Mouse (Mus musculus): ENCODE measurements around the gene Casp2. TPM values are rescaled to one million over a fixed set of nuclear protein-coding genes. Genes with fewer than 3 reads are reported as not detected.
A peak's percentile ranks its signal among the peaks of the same experiment; 100 is the strongest.

Gene Casp2
- 47.2 and 58.2 TPM in 2 replicates for polyA plus RNA-seq (2015; fragmentation: Nextera tagmentation; extraction: Ambion mirVana)

DNA sequence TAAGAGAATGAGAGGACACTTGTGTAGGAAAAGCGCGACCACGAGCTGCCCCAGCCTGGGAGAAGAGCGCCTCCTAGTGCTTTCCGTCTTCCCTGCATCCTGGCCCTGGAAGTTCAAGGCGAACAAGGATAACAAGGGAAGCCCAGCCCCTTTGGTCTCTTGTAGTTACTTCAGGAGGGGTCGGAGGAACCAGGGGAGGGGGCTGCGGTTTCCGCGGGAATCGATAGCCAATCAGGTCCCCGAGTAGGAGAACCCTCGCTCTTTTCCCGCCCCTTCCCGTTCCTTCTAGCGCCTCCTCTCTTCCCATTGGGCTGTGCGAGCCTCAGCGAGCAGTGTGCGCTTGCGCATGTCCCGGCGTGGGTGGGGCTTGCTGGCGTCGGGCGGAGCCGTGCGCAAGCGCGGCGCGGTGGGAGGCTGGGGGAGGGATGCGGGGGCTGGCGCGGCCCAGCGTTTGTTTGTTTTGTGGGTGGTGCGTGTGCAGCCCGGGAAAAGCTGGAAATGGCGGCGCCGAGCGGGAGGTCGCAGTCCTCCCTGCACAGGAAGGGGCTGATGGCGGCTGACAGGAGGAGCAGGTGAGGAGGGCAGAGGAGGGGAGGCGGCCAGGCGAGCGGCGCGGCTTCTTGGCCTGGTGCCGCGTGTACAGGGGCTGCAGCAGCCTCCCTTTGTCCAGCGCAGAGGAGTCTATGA is at the start of gene Casp2:
Casp2 (plus strand) TSS at position 360 of the 687 bp plus-strand sequence.
- H3K9me3 ChIP-seq (replicated peaks; ENCODE audit: control insufficient read depth, low read length): no peaks in the 10 kb centered on the region

GRCm38 (mm10) chr6:42215028-42215427 is 49.8 kb upstream of the Casp2 start, which contains the start of gene Tas2r144:
Gene Tas2r144 (plus strand): TSS chr6:42215328.
- Histone ChIP-seq H3K9ac (ENCODE audit: low read length) (no peak within 1 kb of the TSS), H3K27ac (ENCODE audit: low read length) (no peak within 1 kb of the TSS), H3K27me3 (ENCODE audit: control insufficient read depth, insufficient read depth, low read length) (no peaks in the 10 kb centered on the region), H3K4me1 (ENCODE audit: control insufficient read depth, insufficient read depth, low read length) (no peaks in the 10 kb centered on the region), H3K4me3 (replicated peaks; ENCODE audit: low read length) (no peak within 1 kb of the TSS), H3K9me3 (replicated peaks; ENCODE audit: control insufficient read depth, low read length) (no peaks in the 10 kb centered on the region), H3K36me3 (ENCODE audit: control insufficient read depth, insufficient read depth, low read length) (no peaks in the 10 kb centered on the region), H3K4me2 (ENCODE audit: low read depth, low read length) (no peak within 1 kb of the TSS)
- ATAC-seq (ENCODE audit: insufficient read depth, low FRiP score): no peak
- 83% methylated on average over 2 of the region's 2 CpGs for WGBS

More for the DNA sequence above, at the start of gene Casp2:
- under 1% methylated on average over 51 of the region's 51 CpGs for WGBS
- peaks cover 14% of the 10 kb centered on the region; the same call in 1 of the 2 replicates for H3K4me1 ChIP-seq (ENCODE audit: control insufficient read depth, insufficient read depth, low read length)
- peaks cover 1% of the 10 kb centered on the region; the same call in 1 of the 2 replicates for H3K36me3 ChIP-seq (ENCODE audit: control insufficient read depth, insufficient read depth, low read length)
- ATAC-seq (ENCODE audit: insufficient read depth, low FRiP score): peak; percentile 99
- H3K27ac ChIP-seq (ENCODE audit: low read length): peak within 1 kb of the TSS; percentile 95
- H3K27me3 ChIP-seq (ENCODE audit: control insufficient read depth, insufficient read depth, low read length): no peaks in the 10 kb centered on the region
- H3K9ac ChIP-seq (ENCODE audit: low read length): peak within 1 kb of the TSS; percentile 95
- peak within 1 kb of the TSS; percentile 93 for H3K4me2 ChIP-seq (ENCODE audit: low read depth, low read length)
- peak within 1 kb of the TSS; percentile 79 for H3K4me3 ChIP-seq (replicated peaks; ENCODE audit: low read length)

- Histone ChIP-seq H3K4me3 (replicated peaks; ENCODE audit: low read length) (no peak overlapping the region), H3K9ac (ENCODE audit: low read length) (no peak overlapping the region), H3K36me3 (ENCODE audit: control insufficient read depth, insufficient read depth, low read length) (no peaks in the 10 kb centered on the region), H3K27me3 (ENCODE audit: control insufficient read depth, insufficient read depth, low read length) (no peaks in the 10 kb centered on the region), H3K9me3 (replicated peaks; ENCODE audit: control insufficient read depth, low read length) (no peaks in the 10 kb centered on the region), H3K4me1 (ENCODE audit: control insufficient read depth, insufficient read depth, low read length) (no peaks in the 10 kb centered on the region), H3K27ac (ENCODE audit: low read length) (no peak overlapping the region), H3K4me2 (ENCODE audit: low read depth, low read length) (no peak overlapping the region)
- ATAC-seq (ENCODE audit: insufficient read depth, low FRiP score): no peak
- 53% methylated on average over 3 of the region's 3 CpGs for WGBS
Measured at GRCm38 (mm10) chr6:42222286-42222685, 42.5 kb upstream of the Casp2 start.

DNA sequence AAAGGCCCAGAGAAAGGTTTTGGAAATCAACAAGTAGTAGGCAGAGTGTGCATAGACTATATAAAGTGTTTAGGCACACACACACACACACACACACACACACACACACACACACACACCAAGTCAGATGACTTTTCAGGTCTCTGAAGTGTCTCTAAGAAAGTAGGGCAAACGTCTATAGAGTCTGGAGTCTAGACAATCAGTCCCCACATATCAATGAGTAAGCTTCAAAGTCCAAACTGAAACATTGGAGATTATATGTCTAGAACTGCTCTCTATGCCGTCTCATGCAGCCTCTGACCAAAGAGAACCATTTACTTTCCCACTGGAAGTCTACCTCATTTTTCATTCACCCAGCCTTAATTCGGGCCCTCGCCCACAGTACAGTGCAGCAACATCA is 39.7 kb upstream of the Casp2 start:
- no peaks in the 10 kb centered on the region for H3K4me1 ChIP-seq (ENCODE audit: control insufficient read depth, insufficient read depth, low read length)
- 61% methylated on average over 4 of the region's 4 CpGs for WGBS
- no peak overlapping the region for H3K9ac ChIP-seq (ENCODE audit: low read length)
- H3K9me3 ChIP-seq (replicated peaks; ENCODE audit: control insufficient read depth, low read length): no peaks in the 10 kb centered on the region
- no peaks in the 10 kb centered on the region for H3K27me3 ChIP-seq (ENCODE audit: control insufficient read depth, insufficient read depth, low read length)
- no peak overlapping the region for H3K4me3 ChIP-seq (replicated peaks; ENCODE audit: low read length)
- no peak for ATAC-seq (ENCODE audit: insufficient read depth, low FRiP score)
- no peak overlapping the region for H3K27ac ChIP-seq (ENCODE audit: low read length)
- H3K36me3 ChIP-seq (ENCODE audit: control insufficient read depth, insufficient read depth, low read length): no peaks in the 10 kb centered on the region
- no peak overlapping the region for H3K4me2 ChIP-seq (ENCODE audit: low read depth, low read length)

DNA sequence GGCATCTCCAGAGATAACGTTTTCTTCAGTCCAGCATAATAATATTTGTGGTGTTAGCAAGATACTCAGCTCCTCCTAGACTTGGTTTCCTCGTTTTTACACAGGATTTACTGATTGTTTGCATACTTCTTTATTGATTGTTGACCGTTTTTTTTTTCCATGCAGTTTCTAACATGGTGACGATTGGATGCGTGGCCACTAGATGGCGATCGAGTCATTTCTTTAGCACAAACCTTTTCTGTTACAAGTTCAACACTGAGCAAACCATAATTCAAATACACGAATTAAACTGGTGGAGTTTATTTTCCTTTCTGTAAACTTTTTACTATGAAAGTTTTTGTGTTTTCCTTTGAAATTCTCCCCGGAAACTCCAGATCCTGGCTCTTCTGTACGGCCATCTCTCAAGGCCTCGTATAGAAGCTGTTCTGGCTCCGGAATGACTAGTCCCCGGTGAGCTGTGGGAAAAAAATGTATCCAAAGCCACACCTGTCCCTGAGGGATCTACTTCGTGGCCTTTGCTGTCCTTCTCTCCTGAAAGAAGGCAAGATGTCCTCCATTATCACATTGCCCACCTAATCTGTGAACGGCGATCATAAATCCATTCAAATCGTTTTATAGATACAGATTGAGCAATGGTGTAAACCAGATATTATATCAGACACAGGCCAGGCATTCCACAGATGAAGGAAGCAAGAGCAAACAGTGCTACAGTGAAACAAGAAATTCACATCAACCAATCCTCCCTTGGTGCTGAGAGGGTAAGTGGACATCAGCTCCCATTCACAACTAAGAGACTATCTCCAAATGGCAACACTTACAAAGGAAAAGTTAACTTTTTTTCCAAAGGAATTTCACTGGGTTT is 37.3 kb upstream of the Casp2 start:
- ATAC-seq (ENCODE audit: insufficient read depth, low FRiP score): no peak
- H3K4me1 ChIP-seq (ENCODE audit: control insufficient read depth, insufficient read depth, low read length): no peaks in the 10 kb centered on the region
- H3K27ac ChIP-seq (ENCODE audit: low read length): no peak overlapping the region
- no peaks in the 10 kb centered on the region for H3K36me3 ChIP-seq (ENCODE audit: control insufficient read depth, insufficient read depth, low read length)
- H3K4me3 ChIP-seq (replicated peaks; ENCODE audit: low read length): no peak overlapping the region
- WGBS: 29% methylated on average over 17 of the region's 17 CpGs
- no peaks in the 10 kb centered on the region for H3K27me3 ChIP-seq (ENCODE audit: control insufficient read depth, insufficient read depth, low read length)
- H3K9ac ChIP-seq (ENCODE audit: low read length): no peak overlapping the region
- H3K9me3 ChIP-seq (replicated peaks; ENCODE audit: control insufficient read depth, low read length): no peaks in the 10 kb centered on the region
- H3K4me2 ChIP-seq (ENCODE audit: low read depth, low read length): 0 out of 2 replicates have a peak overlapping the region, but pooled peaks have one; percentile 23

DNA sequence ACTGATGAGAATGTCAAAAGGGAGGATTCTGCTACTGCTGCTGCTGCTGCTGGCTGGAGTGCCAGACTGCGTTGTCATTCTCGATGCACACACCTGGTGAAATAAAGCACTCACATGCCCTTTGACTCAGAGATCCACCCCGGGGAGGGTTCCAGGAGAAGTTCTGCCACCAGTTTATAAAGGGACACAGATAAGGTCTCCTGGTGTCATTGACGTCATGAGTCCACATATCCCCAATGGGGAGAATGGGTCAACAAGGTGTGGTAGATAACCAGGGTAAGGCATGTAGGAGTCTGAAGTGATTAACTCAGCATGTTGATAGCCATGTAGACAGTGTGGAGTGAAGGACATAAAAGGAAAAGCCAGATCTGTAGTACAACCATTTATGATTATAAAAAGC is 35.2 kb upstream of the Casp2 start:
- peak; percentile 76 for ATAC-seq (ENCODE audit: insufficient read depth, low FRiP score)

DNA sequence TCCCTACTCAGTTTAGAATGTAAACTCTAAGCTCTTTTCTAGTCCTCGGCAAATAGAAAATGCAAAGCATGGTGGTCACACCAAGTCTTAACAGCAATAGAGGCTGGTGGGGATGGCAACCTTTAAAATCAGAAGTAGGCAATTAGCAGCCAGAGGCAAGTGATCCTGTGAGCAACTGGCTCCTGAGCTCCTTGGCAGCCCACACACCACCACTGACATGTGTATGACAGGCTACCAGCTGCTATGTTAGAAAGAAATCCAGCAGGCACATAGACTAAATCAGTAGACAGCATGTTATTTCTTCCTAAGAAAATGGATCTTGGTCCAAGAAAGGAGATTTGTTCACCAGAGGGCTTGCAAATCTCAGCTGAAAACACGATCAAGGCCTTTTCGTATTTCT is 33.6 kb upstream of the Casp2 start:
- no peak overlapping the region for H3K9ac ChIP-seq (ENCODE audit: low read length)
- no peak overlapping the region for H3K4me2 ChIP-seq (ENCODE audit: low read depth, low read length)
- H3K9me3 ChIP-seq (replicated peaks; ENCODE audit: control insufficient read depth, low read length): no peaks in the 10 kb centered on the region
- no peak overlapping the region for H3K4me3 ChIP-seq (replicated peaks; ENCODE audit: low read length)
- H3K4me1 ChIP-seq (ENCODE audit: control insufficient read depth, insufficient read depth, low read length): no peaks in the 10 kb centered on the region
- 76% methylated on average over 3 of the region's 3 CpGs for WGBS
- no peaks in the 10 kb centered on the region for H3K36me3 ChIP-seq (ENCODE audit: control insufficient read depth, insufficient read depth, low read length)
- no peak overlapping the region for H3K27ac ChIP-seq (ENCODE audit: low read length)
- no peaks in the 10 kb centered on the region for H3K27me3 ChIP-seq (ENCODE audit: control insufficient read depth, insufficient read depth, low read length)
- ATAC-seq (ENCODE audit: insufficient read depth, low FRiP score): no peak

More for the DNA sequence above, 35.2 kb upstream of the Casp2 start:
- Histone ChIP-seq H3K4me1 (ENCODE audit: control insufficient read depth, insufficient read depth, low read length) (no peaks in the 10 kb centered on the region), H3K4me2 (ENCODE audit: low read depth, low read length) (no peak overlapping the region), H3K9me3 (replicated peaks; ENCODE audit: control insufficient read depth, low read length) (no peaks in the 10 kb centered on the region), H3K36me3 (ENCODE audit: control insufficient read depth, insufficient read depth, low read length) (no peaks in the 10 kb centered on the region), H3K27me3 (ENCODE audit: control insufficient read depth, insufficient read depth, low read length) (no peaks in the 10 kb centered on the region), H3K9ac (ENCODE audit: low read length) (no peak overlapping the region), H3K4me3 (replicated peaks; ENCODE audit: low read length) (no peak overlapping the region), H3K27ac (ENCODE audit: low read length) (no peak overlapping the region)
- 61% methylated on average over 4 of the region's 4 CpGs for WGBS

DNA sequence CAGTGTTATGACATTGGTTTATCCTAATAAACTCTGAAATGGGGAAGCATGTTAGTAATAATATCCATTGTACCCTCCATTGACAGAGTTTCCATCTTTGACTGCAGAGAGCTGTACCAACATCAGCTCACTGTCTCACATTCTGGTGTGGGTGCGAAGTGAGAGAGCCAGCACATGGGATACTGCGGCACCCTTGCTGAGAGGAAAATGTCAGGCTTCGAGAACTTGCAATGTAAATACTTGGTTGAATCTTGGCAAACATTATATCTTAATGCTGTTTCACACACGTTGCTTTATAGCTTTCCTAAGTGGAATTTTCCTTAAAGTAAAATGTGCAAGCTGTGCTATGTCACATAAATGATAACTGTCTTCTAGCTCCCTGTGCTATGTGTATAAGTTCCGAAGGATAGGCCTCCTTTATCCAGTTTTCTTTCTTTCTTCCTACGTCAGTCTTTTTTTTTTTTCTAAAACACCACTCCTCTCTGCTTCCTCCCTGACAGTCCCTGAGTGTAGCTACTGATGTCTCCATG is 27.4 kb upstream of the Casp2 start:
- no peak for ATAC-seq (ENCODE audit: insufficient read depth, low FRiP score)
- no peak overlapping the region for H3K9ac ChIP-seq (ENCODE audit: low read length)
- H3K4me3 ChIP-seq (replicated peaks; ENCODE audit: low read length): no peak overlapping the region
- 46% methylated on average over 6 of the region's 6 CpGs for WGBS
- no peaks in the 10 kb centered on the region for H3K9me3 ChIP-seq (replicated peaks; ENCODE audit: control insufficient read depth, low read length)
- H3K27ac ChIP-seq (ENCODE audit: low read length): no peak overlapping the region
- H3K27me3 ChIP-seq (ENCODE audit: control insufficient read depth, insufficient read depth, low read length): no peaks in the 10 kb centered on the region
- no peaks in the 10 kb centered on the region for H3K36me3 ChIP-seq (ENCODE audit: control insufficient read depth, insufficient read depth, low read length)
- H3K4me2 ChIP-seq (ENCODE audit: low read depth, low read length): no peak overlapping the region
- no peaks in the 10 kb centered on the region for H3K4me1 ChIP-seq (ENCODE audit: control insufficient read depth, insufficient read depth, low read length)
